Mouse (Mus musculus): ENCODE measurements around the gene Gabarap.

DNA sequence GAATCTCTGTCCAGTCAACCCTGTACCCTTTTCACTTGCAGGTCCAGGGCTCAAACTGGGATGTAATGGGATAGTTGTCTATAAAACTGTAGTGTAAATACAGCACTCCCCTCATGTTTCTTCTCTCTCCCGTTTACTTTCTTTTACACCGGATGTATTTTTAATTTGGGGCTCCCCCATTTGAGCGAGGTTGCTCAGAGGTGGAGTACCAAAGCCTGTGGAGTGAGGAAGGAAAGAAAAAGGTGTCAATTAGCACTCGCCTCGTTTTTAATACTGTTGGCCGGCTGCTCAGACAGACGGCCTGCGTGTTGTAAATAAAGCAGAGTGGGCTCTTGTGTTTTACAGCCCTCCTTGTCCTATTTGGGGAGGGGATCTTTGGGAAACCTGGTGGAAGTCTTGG is 8.7 kb downstream of the Gabarap start:
- TF ChIP-seq MAFK (IDR thresholded peaks at IDR 0.05; ENCODE audit: insufficient read depth, low read depth, low read length) (no peak), ZNF384 (IDR thresholded peaks at IDR 0.05; ENCODE audit: low read depth, low read length) (no peak), HCFC1 (IDR thresholded peaks at IDR 0.05; ENCODE audit: borderline replicate concordance, insufficient read depth, low read length) (no peak)
